Mouse (Mus musculus): ENCODE measurements around the gene Cdkn1a. TPM values are rescaled to one million over a fixed set of nuclear protein-coding genes. Genes with fewer than 3 reads are reported as not detected.
"Not testable (repeated sequence)": the region's sequence is repeated elsewhere in the genome, so short reads cannot be mapped to it uniquely, and the experiment has no call there.

Cdkn1a gene
- total RNA-seq, 2 experiments from 2014 or later = 34.2 to 40.4 TPM

DNA sequence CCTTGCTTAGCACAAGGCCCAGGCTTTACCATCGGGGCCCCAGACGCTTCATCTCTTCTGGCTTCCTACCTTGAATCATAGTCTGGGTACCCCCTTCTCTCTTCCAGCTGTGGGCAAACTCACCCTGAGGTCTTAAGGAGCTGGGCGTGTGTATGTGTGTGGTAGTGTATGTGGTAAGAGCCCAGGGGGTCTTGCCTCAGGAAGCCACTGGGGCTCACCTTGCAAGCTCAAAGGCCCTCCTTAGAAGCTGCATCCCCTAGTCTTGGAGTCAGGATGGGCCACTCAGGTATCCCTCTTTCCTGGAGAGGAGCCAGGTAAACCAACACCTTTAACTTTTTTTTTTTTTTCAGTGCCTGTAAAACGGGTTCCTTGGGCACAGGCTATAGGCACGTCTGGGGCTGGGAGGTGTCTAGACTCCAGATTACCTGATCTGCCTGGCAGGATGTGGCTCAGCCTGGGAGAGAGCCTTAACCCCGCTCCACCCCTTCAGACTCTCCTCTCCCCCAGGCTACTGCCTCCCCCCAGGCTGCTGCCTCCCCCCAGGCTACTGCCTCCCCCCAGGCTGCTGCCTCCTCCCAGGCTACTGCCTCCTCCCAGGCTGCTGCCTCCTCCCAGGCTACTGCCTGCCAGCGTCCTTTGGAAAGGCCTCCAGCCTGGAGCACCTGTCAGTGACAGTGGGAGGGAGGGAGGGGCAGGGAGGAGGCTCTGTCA is 6.2 kb downstream of the Cdkn1a start:
- DNase-seq (ENCODE audit: extremely low spot score in 1 of 2, low spot score in 2 of 2) = no peak
- intact Hi-C loops (cut with DNase I) = loop anchor here (5.0 kb wide), 1 partner anchor 70 kb away; no protein-coding TSS in a partner anchor

DNA sequence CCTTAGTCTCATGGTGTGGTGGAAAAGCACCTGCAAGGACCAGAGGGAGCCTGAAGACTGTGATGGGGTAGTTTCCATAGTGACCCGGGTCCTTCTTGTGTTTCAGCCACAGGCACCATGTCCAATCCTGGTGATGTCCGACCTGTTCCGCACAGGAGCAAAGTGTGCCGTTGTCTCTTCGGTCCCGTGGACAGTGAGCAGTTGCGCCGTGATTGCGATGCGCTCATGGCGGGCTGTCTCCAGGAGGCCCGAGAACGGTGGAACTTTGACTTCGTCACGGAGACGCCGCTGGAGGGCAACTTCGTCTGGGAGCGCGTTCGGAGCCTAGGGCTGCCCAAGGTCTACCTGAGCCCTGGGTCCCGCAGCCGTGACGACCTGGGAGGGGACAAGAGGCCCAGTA is 7.5 kb downstream of the Cdkn1a start:
- intact Hi-C loops (cut with DNase I) = loop anchor here (5.0 kb wide), 1 partner anchor 69 kb away; no protein-coding TSS in a partner anchor
- DNase-seq (ENCODE audit: extremely low spot score in 1 of 2, low spot score in 2 of 2) = no peak

DNA sequence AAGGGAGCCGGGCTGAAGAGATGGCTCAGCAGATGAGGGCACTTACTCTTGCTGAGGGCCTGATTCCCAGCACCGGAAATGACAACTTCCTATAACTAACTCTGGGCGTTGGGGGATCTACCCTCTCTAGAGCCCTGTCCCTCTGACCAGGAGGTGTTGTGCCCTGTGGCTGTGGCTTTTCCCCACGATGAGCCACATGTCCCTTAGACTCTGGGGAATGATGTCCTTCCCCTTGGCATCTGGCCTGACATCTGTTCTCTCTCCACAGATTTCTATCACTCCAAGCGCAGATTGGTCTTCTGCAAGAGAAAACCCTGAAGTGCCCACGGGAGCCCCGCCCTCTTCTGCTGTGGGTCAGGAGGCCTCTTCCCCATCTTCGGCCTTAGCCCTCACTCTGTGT is 8.3 kb downstream of the Cdkn1a start:
- DNase-seq (ENCODE audit: extremely low spot score in 1 of 2, low spot score in 2 of 2) = no peak

DNA sequence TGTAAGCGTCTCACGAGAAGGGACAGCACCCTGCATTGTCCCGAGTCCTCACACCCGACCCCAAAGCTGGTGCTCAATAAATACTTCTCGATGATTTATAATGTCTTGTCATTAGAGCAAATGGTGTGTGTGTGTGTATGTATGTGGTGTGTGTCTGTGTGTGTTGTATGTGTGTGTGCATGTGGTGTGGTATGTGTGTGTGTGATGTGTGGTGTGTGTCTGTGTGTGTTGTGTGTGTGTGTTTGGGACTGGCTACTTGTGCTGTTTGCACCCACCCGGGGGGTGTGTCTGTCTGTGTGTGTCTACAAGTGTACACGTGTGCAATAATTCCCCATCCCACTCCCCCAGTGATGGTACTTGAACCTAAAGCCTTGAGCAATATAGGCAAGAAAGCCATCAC is 9.9 kb downstream of the Cdkn1a start:
- intact Hi-C loops (cut with DNase I) = no loop called here
- no peak for DNase-seq (ENCODE audit: extremely low spot score in 1 of 2, low spot score in 2 of 2)

More for the DNA sequence above, 8.3 kb downstream of the Cdkn1a start:
- intact Hi-C loops (cut with DNase I) = loop anchor here (5.0 kb wide), 1 partner anchor 68 kb away; no protein-coding TSS in a partner anchor

DNA sequence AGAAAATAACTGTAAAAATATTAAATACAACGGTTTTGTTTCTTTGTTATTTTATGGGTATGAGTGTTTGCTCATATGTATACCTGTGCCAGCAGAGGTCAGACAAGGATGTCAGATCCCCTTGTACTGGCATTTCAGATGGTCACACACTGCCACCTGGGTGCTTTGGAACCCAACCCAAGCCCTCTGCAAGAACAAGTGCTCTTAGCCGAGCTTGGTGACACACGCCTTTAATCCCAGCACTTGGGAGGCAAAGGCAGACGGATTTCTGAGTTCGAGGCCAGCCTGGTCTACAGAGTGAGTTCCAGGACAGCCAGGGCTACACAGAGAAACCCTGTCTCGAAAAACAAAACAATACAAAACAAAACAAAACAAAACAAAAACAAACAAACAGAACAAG is 19.6 kb downstream of the Cdkn1a start:
- DNase-seq (ENCODE audit: extremely low spot score in 1 of 2, low spot score in 2 of 2); intact Hi-C loops (cut with DNase I): not testable (repeated sequence)

DNA sequence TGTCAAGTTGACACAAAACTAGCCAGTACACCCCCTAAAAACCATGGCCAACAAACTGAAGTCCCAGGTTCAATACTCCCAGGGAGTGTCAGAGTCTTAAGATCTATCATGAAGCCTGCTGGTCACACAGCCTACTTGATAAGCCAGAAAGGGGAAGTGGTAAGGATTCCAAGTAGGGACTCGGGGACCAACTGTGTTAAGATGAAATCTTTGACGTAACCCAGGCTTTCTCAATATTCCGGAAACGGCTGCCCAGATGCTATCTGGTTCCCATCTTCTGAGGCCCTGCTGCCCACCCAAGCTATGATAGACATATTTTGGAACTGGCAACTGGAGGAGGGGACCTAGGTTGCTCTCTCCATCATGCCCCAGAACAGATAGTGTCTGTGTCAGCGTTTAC is 20.6 kb downstream of the Cdkn1a start:
- intact Hi-C loops (cut with DNase I) = no loop called here

DNA sequence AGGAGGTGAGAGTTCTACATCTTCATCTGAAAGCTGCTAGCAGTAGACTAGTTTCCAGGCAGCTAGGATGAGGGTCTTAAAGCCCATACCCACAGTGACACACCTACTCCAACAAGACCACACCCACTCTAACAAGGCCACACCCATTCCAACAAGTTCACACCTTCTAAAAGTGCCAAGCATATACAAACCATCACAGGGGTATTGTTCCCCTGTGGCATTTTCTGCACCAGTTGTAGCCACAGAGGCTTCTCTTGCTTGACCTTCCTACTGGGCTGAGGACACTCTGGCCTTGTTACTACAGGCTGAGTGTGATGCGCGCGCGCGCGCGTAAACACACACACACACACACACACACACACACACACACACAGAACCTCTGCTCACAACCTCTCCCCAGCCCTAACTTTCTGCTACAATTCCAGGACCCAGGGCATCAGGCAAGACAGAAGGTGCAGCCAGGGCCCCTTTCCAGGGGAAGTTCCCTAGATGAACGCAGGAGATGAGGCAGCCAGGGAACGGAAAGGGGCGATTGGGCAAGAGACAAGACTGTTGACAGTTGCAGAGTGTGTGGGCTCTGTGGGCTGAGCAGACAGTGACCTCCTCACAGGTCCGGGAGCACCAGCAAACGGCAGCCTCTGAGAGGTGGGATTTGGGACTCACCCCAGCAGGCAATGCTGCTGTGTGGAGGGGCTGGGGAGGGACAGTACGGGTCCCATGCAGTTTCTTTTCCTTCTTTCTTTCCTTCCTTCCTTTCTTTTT is 23.0 kb downstream of the Cdkn1a start, which contains the start of gene Rab44:
Gene Rab44, plus strand, starts transcription at position 555 of the 762 bp plus-strand sequence.
- DNase-seq (ENCODE audit: extremely low spot score in 1 of 2, low spot score in 2 of 2) = no peak
- intact Hi-C loops (cut with DNase I) = no loop called here

More for the DNA sequence above, 20.6 kb downstream of the Cdkn1a start:
- no peak for DNase-seq (ENCODE audit: extremely low spot score in 1 of 2, low spot score in 2 of 2)

DNA sequence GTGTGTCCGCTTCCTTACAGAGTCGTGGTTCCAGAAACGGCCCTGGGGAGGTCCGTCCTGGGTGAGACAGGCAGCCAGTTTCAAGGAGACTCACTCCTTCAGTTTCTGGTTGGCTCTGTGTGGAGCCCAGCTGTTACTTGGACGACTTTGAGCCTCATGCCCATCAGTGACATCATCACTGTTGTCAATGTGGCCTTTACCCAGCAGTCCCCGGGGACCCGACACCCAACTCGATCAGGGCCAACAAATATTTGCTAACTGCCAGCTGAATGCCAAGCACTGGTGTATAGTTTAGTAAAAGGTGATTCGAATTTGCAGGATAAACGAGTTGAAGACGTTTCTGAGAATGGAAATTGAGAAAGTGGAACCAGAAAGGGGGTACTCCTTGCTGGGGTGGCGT is 25.2 kb downstream of the Cdkn1a start:
- intact Hi-C loops (cut with DNase I) = no loop called here

DNA sequence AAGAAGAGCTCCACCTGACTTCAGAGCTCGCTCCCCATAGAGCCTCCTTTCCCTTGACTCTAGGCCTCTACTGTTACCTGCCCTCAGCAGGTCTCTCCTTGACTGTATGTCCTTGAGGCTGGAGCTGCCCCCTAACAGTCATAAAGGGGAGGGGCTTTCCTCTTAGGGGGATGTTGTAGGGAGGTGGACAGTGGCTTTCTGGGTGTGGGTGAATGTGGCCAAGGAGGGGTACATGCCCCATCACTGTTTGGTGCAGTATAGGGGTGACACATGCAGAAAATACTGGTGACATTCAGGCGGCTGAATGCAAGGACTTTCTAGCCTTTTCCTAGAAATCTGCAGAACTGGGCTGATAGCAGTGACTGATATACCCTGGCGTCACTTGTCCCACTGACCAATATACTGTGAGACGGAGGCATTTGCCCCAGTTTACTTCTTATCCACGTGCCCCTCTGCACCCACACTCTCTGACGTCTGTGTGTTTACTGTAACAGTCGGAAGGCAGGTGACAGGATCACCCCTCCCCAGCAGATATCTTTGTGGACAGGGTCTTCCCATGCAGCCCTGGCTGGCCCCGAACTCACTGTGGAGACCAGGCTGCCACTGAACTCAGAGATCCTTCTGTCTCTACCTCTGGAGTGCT is 26.4 kb downstream of the Cdkn1a start:
- no peak for DNase-seq (ENCODE audit: extremely low spot score in 1 of 2, low spot score in 2 of 2)
- intact Hi-C loops (cut with DNase I) = no loop called here

More for the DNA sequence above, 25.2 kb downstream of the Cdkn1a start:
- DNase-seq (ENCODE audit: extremely low spot score in 1 of 2, low spot score in 2 of 2) = no peak

DNA sequence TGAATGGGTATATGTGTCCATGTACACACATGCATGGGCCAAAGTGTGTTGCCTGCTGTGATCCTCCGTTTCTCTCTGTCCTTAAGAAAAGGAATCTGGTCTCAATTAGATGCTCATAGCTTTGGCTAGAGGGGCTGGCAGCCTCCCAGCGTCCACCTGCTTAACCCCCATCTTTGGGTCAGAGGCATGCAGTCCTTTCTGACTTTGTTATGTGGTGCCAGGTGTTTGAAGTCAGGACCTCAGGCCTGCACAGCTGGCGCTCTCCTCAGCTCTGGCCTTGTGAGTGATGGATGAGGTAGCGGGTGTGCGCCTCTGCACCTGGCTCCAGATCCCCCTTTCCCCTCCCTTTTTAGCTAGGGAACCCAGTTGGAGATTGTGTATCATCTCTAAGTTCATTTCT is 27.3 kb downstream of the Cdkn1a start:
- no peak for DNase-seq (ENCODE audit: extremely low spot score in 1 of 2, low spot score in 2 of 2)
- intact Hi-C loops (cut with DNase I) = no loop called here

DNA sequence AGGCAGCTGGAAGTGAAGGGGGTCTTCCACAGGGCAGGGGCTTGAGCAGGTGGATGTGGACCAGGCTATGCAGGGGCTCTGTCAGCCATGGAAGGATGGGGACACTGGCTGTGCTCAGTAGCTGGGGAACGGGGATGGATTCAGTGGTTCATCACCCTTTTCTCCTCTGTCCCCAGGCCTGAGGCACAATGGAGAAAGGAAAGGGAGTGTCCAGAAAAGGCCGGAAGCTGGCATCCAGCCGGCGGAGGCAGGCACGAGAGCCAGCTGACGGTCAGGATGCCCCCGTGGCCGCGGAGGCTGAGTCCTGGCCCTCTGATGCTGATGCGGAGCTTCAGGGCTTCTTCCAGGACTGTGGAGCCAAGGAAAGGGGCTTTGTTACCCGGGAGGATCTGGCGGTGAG is 29.9 kb downstream of the Cdkn1a start:
- intact Hi-C loops (cut with DNase I) = no loop called here
- DNase-seq (ENCODE audit: extremely low spot score in 1 of 2, low spot score in 2 of 2) = no peak

DNA sequence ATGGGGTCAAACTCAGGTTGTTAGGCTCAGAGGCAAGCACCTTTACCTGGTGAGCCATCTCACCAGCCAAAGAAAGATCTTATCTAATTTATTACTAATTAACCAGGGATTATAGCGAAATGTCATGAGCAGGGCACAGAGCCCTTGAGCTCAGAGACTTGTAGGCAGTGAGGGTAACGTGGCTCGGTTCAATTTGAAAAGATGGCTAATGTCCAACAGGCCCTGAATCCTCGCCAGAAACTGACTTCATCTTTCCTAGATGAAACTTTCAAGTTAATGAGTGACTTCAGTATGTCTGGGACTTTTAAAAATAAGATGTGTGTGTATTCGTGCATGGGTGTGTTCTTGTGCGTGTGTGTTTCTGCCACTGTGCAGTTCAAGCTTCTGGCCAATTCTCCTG is 32.0 kb downstream of the Cdkn1a start:
- intact Hi-C loops (cut with DNase I) = no loop called here
- no peak for DNase-seq (ENCODE audit: extremely low spot score in 1 of 2, low spot score in 2 of 2)

DNA sequence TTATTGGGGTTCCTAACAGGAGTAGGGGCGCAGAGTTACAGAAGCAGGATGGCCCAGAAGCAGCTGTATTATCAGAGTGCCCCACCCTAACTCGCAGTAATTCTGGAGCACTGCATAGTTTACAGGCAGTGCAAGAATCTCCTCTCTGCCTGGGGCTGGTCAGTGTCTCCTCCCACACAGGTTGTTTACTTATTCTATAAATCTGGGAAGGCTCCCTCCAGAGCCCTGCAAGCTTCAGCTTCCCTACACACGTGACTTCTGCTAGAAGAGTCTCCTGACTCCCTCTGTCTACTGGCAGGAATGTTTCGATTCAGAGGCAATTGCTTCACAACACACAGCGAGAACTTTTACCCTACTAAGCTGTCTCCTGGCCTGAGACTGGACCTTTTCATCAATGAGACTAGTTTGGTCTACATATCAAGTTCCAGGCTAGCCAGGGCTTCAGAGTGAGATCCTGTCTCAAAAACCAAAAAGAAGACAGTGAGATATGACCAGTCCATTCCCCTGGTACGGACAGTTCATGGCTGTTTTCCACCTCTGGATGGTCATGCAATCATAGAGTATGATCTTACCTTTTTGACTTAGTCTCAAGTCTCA is 32.9 kb downstream of the Cdkn1a start:
- intact Hi-C loops (cut with DNase I) = no loop called here
- DNase-seq (ENCODE audit: extremely low spot score in 1 of 2, low spot score in 2 of 2) = no peak

DNA sequence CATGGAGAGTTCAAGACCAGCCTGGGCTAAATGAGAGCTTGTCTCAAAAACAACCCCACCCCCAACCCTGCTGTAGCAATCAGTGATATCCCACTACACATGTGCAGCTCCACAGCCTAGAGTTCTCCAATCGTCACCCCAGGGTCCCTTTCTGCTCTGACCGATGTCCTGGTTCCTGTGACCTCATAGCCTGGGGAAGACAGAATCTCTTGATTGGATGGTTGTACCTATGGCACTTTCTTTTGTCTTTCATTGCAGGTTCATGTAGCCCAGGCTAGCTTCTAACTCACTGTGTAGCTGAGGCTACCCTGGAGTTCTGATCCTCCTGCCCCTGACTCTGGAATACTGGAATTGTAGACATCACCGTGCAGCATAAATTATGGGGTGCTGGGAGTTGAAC is 35.8 kb downstream of the Cdkn1a start:
- no peak for DNase-seq (ENCODE audit: extremely low spot score in 1 of 2, low spot score in 2 of 2)
- intact Hi-C loops (cut with DNase I) = no loop called here

DNA sequence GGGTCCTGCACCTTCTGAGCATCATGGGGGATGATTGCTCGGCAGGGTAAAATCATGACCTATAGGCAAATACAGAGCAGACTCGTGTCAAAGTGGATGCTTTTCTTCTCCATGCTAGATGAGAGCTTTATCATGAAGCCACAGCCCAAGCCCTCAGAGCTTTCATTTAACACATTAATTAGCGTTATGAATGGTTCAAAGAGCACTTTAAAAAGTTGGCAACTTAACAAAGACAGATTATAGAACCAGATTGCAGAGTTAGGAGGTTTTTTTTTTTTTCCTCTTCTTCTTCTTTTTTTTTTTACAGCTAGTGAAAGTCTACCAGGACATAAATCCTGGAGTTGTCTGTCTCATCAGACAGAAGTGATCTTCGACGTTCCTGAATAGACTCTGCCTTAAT is 38.6 kb downstream of the Cdkn1a start:
- intact Hi-C loops (cut with DNase I) = no loop called here
- no peak for DNase-seq (ENCODE audit: extremely low spot score in 1 of 2, low spot score in 2 of 2)

DNA sequence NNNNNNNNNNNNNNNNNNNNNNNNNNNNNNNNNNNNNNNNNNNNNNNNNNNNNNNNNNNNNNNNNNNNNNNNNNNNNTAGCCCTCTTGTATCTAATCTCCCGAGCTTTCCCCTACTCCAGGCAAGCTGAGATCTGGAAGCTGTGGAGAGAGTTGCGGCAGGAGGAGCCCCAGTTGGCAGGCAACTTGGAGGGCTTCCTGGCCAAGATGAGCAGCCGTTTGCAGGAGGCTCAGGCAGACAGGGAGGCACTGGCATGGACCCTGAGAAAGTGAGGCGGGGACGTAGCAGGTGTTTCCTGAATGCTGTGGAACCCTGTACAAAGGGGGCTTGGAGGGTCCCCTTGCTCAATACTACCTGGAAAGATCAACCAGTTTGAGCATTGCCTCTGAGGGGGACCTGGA is 44.3 kb downstream of the Cdkn1a start:
- intact Hi-C loops (cut with DNase I) = no loop called here
- no peak for DNase-seq (ENCODE audit: extremely low spot score in 1 of 2, low spot score in 2 of 2)

DNA sequence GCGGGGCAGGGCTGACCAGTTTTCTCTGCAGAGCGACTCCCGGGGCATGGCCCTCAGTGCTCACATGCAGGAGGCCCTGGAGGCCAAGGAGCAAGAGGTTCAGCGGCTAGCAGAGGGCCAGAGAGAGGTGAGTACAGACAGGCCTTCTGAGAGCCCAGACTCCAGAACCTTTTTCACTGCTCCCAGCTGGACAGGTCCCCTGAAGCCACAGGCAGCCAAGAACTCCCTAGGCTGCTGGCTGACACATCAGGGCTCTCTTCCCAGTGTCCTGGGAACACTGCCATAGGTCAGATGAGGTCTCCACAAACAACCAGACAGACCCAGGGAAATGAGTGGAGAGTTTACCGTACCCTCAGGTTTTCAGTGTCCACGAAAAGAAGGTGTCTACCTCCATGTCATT is 45.5 kb downstream of the Cdkn1a start:
- intact Hi-C loops (cut with DNase I) = no loop called here
- DNase-seq (ENCODE audit: extremely low spot score in 1 of 2, low spot score in 2 of 2) = no peak

DNA sequence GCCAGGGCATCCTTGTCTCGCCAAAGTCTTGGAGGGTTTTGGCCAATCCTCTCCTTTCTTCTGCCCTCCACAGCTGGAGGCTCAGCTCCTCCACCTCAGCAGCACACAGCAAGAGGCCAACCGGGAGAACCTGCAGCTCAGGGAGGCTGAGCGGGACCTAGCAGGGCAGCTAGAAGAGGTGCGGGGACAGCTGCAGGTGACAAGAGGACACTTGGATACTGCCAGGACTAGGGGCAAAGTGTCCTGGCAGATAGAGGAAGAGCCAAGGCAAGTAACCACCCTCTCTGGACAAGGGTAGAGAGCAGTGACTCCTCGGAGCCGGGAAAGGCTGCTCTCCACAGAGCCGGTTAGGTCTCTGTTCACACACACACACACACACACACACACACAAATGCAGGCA is 47.1 kb downstream of the Cdkn1a start:
- DNase-seq (ENCODE audit: extremely low spot score in 1 of 2, low spot score in 2 of 2) = no peak
- intact Hi-C loops (cut with DNase I) = no loop called here

DNA sequence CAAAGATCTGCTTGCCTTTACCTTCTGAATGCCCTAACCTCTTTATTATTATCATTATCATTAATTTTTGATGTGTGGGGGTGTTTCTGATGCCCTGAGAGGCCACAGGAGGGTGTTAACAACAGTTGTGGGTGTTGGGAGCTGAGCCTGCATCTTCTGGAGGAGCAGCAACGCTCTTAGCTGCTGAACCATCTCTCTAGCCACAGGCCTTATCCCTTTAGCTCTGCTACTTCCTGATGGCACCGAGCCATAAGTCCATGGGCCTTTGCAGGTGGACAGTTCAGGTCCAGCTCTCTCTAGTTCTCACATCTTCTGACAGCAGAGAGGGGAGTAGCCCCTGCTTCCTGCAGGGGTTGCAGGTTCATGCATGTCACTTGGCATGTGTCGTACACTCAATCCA is 50.8 kb downstream of the Cdkn1a start:
- intact Hi-C loops (cut with DNase I) = no loop called here
- no peak for DNase-seq (ENCODE audit: extremely low spot score in 1 of 2, low spot score in 2 of 2)
